Mouse (Mus musculus) lung, adult 10 weeks (tissue): ENCODE measurements around the gene Lama5. TPM values are rescaled to one million over a fixed set of nuclear protein-coding genes. Genes with fewer than 3 reads are reported as not detected.

ENCODE experiments used
- polyA plus RNA-seq: library from polyadenylated mRNA; stranded (reverse); fragments of 350-450 nt; fragmentation: Illumina TruSeq; extraction: RNeasy Lipid Tissue Mini Kit (QIAGEN cat#74804); gene quantifications from one replicate; pipeline ENCODE4 v1.2.3, GENCODE M21; 2014; ENCODE audit warnings: low read depth, low replicate concordance; ENCODE audit not compliant: insufficient read depth

The Lama5 gene
- polyA plus RNA-seq = 51.5 TPM

GRCm38 (mm10) chr2:180225762-180226378 is at the start of gene Lama5:
Lama5 (minus strand) TSS chr2:180225859.

GRCm38 (mm10) chr2:180273394-180274244 is 48.0 kb upstream of the Lama5 start, which contains the start of gene Cables2:
Cables2 (minus strand) TSS chr2:180273496.

GRCm38 (mm10) chr2:180257001-180257521 is 31.4 kb upstream of the Lama5 start, which contains the start of gene Rps21:
Rps21 (plus strand) TSS chr2:180257377.

GRCm38 (mm10) chr2:180170806-180171521 is 54.7 kb downstream of the Lama5 start, which contains the start of gene Adrm1:
Adrm1 (plus strand) TSS chr2:180171485.

Other genes starting within 250 kb of the Lama5 start
- gene Taf4, start 249.2 kb downstream of the Lama5 start, polyA plus RNA-seq = 8.2 TPM
- gene Lsm14b, start 200.9 kb downstream of the Lama5 start, polyA plus RNA-seq = 27.4 TPM
- 214 TPM for gene Psma7, start 183.4 kb downstream of the Lama5 start, polyA plus RNA-seq
- 1.5 TPM for gene Ss18l1, start 183.3 kb downstream of the Lama5 start, polyA plus RNA-seq
- gene Mtg2, start 155.3 kb downstream of the Lama5 start, polyA plus RNA-seq = 15.8 TPM
- not detected for gene Hrh3, start 121.4 kb downstream of the Lama5 start, polyA plus RNA-seq
- gene Osbpl2, start 106.6 kb downstream of the Lama5 start, polyA plus RNA-seq = 22.9 TPM
- 64.0 TPM for gene Adrm1, start 54.4 kb downstream of the Lama5 start, polyA plus RNA-seq
- gene Rps21, start 31.5 kb upstream of the Lama5 start, polyA plus RNA-seq = 2,570 TPM
- 10.9 TPM for gene Cables2, start 47.6 kb upstream of the Lama5 start, polyA plus RNA-seq
- 0.29 TPM for gene Rbbp8nl, start 64.0 kb upstream of the Lama5 start, polyA plus RNA-seq
- gene Gata5, start 108.8 kb upstream of the Lama5 start, polyA plus RNA-seq = 3.8 TPM
- gene Slco4a1, start 230.4 kb upstream of the Lama5 start, polyA plus RNA-seq = 0.85 TPM